Mouse (Mus musculus) heart, adult 10 weeks (tissue): ENCODE results near the gene Fkbp1b. TPM values are rescaled to one million over a fixed set of nuclear protein-coding genes. Genes with fewer than 3 reads are reported as not detected.

Experiments
- polyA plus RNA-seq: library from polyadenylated mRNA; stranded (reverse); fragments of 350-450 nt; fragmentation: Illumina TruSeq; extraction: RNeasy Lipid Tissue Mini Kit (QIAGEN cat#74804); gene quantifications from one replicate; pipeline ENCODE4 v1.2.3, GENCODE M21; 2014; ENCODE audit warnings: low read depth, low replicate concordance

Fkbp1b gene
- 1.7 TPM for polyA plus RNA-seq

DNA sequence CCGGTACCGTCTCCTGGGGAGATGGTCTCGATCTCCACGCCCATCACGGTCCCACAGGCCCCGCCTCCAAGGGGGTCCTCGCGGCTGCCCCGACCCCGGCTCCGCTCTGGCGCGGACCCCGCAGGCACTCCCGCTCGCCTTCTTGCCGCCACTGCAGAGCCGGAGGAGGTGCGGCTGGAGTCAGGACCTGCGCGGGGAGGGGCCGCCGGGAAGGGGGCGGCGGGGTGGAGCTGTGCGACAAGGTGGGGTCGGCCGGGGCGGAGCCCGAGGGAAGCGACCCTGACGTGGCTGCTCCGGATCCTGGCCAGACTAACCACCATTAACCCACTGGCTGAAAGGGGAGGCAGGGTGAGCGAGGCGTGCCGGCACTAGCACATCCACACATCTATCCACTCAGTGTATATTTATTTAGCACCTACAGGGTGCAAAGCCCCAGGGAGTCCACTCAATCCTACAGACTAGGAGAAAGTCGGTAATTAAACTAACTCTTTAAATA lies at the start of gene Fkbp1b:
Gene Fkbp1b, minus strand, starts transcription at position 200 of the 496 bp plus-strand sequence.

DNA sequence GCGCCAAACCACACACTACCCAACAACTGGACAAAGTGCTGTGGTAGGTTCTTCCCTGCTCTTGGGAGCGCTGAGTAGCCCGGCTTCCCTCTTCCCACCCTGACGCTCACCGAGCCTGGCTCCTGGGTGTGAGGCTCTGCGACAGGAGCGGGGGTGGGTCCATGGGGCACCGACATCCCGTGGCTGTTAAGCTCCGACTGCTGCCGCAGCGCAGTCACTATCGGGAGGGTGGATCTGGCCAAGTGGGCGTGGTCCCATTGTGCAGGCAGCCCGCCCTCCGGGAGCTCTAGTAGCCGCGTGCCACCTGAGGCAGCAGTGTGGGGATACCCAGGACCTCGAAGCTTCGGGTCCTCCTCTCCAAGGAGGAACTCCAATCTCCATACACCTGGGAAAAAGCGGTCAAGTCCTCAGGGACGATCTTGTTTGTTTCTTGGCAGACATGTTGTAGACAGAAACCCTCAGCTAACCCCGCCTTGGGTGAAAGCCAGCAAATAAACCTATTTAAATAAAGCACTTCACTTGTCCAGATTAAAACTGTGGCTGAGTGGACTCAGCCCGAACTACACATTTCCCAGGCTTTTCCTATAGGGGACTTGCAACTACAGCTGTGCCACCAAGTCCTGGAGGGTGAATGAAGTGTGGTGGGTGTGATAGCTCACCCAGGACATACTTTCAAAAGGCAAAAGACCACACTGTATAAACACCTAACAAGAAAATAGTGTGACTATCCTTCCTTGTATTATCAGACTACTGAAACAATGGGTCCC lies 33.0 kb upstream of the Fkbp1b start, which contains the start of gene Mfsd2b:
Gene Mfsd2b, minus strand, starts transcription at position 199 of the 767 bp plus-strand sequence.

DNA sequence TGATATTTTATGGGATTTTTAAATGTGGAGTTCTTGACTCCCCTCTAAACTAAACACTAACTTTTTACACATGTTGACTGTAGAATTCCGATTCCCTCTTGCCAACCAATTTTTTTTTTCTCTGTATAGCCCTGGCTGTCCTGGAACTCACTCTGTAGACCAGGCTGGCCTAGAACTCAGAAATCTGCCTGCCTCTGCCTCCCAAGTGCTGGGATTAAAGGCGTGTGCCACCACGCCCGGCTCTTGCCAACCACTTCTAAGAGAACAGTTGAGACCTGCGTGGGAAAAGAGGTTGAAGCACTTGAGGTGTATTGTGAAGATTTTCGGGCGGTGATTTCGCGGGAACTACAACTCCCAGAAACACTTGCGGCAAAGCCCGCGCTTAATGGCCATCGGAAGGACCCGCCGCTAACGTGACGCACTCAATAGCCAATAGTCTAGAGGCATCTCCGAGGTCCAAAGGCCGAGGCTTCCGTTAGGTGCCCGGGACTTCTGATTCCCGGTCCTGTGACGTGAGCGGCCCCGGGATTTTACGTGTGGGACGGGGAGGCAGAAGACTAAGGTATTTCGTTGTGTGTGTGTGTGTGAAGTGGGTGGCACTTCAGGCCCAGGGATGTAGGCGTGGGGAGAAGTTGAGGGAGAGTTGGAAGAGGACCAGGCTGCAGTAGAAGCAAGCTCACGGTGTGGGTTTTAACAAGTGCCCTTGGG lies 1.7 kb upstream of the Fkbp1b start, which contains the start of gene Wdcp:
Gene Wdcp, plus strand, starts transcription at position 414 of the 708 bp plus-strand sequence.

DNA sequence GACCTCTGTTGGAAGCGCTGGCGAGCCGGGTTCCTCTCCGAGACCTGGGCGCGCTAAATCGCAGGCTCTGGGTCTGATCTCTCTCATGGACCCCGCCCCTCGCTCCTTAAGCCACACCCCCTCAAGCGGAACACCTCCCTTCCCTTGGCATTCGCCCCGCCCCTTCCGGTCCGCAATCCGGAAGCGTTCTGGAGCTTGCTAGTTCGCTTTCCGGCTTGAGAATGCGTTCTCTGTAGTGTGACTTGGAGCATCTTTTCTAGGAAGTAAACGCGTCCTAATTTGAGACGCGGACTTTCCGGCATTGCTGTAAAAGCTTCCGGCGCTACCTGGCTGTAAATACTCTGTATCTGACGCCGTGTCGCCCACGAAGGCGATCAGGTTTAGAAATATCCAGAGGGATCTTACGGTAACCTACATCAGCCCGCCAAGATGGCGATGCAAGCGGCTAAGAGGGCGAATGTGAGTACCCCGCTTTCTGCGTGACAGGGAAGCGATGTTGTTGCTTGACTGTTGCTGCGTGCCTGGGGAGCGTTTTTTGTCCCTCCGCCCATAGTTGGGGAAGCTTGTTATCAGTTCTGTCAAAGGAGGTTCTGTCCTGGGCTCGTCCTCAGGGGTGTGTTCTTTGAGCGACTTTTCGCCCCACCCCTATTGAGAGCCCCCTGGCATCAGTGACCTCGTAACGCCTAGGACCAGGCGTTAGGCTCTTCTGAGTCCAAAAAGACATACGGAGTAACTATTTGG lies 23.9 kb downstream of the Fkbp1b start, which contains the start of gene Sf3b6:
Gene Sf3b6, plus strand, starts transcription at position 184 of the 741 bp plus-strand sequence.

Other genes starting within 250 kb of the Fkbp1b start
- gene Itsn2, start 249.0 kb downstream of the Fkbp1b start, polyA plus RNA-seq = 36.7 TPM
- not detected for gene Gm3625, start 248.7 kb downstream of the Fkbp1b start, polyA plus RNA-seq
- gene Fam228a, start 103.2 kb downstream of the Fkbp1b start, polyA plus RNA-seq = 0.26 TPM
- gene Pfn4, start 72.6 kb downstream of the Fkbp1b start, polyA plus RNA-seq = 3.0 TPM
- 5.4 TPM for gene Fam228b, start 72.3 kb downstream of the Fkbp1b start, polyA plus RNA-seq
- gene Sf3b6, start 24.0 kb downstream of the Fkbp1b start, polyA plus RNA-seq = 45.5 TPM
- 7.7 TPM for gene Wdcp, start 1.7 kb upstream of the Fkbp1b start, polyA plus RNA-seq
- 1.7 TPM for gene Mfsd2b, start 32.8 kb upstream of the Fkbp1b start, polyA plus RNA-seq
- 71.5 TPM for gene Ubxn2a, start 66.1 kb upstream of the Fkbp1b start, polyA plus RNA-seq
- 6.7 TPM for gene Atad2b, start 75.8 kb upstream of the Fkbp1b start, polyA plus RNA-seq